Mouse (Mus musculus) spleen, adult 2 months (tissue): ENCODE results near the gene Rhoh. TPM values are rescaled to one million over a fixed set of nuclear protein-coding genes. Genes with fewer than 3 reads are reported as not detected.

Experiments used
- DNase-seq, 2 experiments: peaks; one replicate each; pipeline versions ENCODE4 v3.0.0 to v3.0.0-alpha.2; 2012 to 2021; ENCODE audit warnings: low spot score in 2 of 2, low read depth in 1 of 2
- H3K27ac ChIP-seq: fragments of 200-500 bp; 2 replicates; pipeline ENCODE4 v1.5.1; 2012; ENCODE audit warnings: low read length, inconsistent platforms; ENCODE audit not compliant: insufficient read depth
- H3K27me3 ChIP-seq: fragments of 200-500 bp; 2 replicates; pipeline ENCODE4 v1.6.1; 2012; ENCODE audit warnings: mild to moderate bottlenecking, moderate library complexity, low read length, inconsistent platforms; ENCODE audit not compliant: control insufficient read depth, insufficient read depth
- H3K36me3 ChIP-seq: fragments of 200-500 bp; 2 replicates; pipeline ENCODE4 v1.6.1; 2012; ENCODE audit warnings: mild to moderate bottlenecking, low read length, inconsistent platforms; ENCODE audit not compliant: control insufficient read depth, insufficient read depth
- H3K4me1 ChIP-seq: fragments of 200-500 bp; 2 replicates; pipeline ENCODE4 v1.6.1; 2011; ENCODE audit warnings: inconsistent platforms; ENCODE audit not compliant: control insufficient read depth, insufficient read depth, insufficient read length
- H3K4me3 ChIP-seq: fragments of 200-500 bp; 2 replicates; pipeline ENCODE4 v1.5.1; 2011; ENCODE audit warnings: mild to moderate bottlenecking, inconsistent platforms; ENCODE audit not compliant: insufficient read depth, insufficient read length; ENCODE audit errors: extremely low read depth
- CTCF ChIP-seq: fragments of 200-500 bp; IDR thresholded peaks from 2 replicates; pipeline ENCODE4 v1.5.1; 2011; ENCODE audit warnings: mild to moderate bottlenecking, inconsistent platforms; ENCODE audit not compliant: insufficient read depth, insufficient read length, insufficient replicate concordance; ENCODE audit errors: extremely low read depth
- POLR2A ChIP-seq: fragments of 200-500 bp; IDR thresholded peaks from 2 replicates; pipeline ENCODE4 v1.6.1; 2011; ENCODE audit warnings: low read depth, low read length, inconsistent platforms
- WGBS: fragments of 180-500 bp; shearing (Covaris S2); methylation state at CpG from one replicate; pipeline ENCODE4 v1.1.7; 2018; 5-methylcytosine and 5-hydroxymethylcytosine counted together
- polyA plus RNA-seq: library from polyadenylated mRNA; depleted of rRNA; stranded (reverse); fragments of >200 nt; gene quantifications from 2 replicates; pipeline ENCODE4 v1.2.3, GENCODE M21; 2012

Rhoh gene
- polyA plus RNA-seq, 1 experiment, result 28.0 TPM

- H3K4me1 ChIP-seq, result peaks cover 37% of the 10 kb centered on the region
- 0 out of 2 replicates have a peak overlapping the region, but pooled peaks have one; percentile 28 for H3K27ac ChIP-seq
- H3K27me3 ChIP-seq, result no peaks in the 10 kb centered on the region
- DNase-seq, result no peak
- H3K4me3 ChIP-seq, result no peak overlapping the region
- H3K36me3 ChIP-seq, result no peaks in the 10 kb centered on the region
- TF ChIP-seq CTCF, result no peak
- 61% methylated on average over 12 of the region's 12 CpGs for WGBS
Observed at GRCm38 (mm10) chr5:65858898-65859297, 2.1 kb upstream of the Rhoh start.

GRCm38 (mm10) chr5:65859396-65859795, 1.6 kb upstream of the Rhoh start:
- TF ChIP-seq POLR2A, result no peak
- no peak for TF ChIP-seq CTCF
- 65% methylated on average over 6 of the region's 6 CpGs for WGBS
- no peak for DNase-seq

GRCm38 (mm10) chr5:65860281-65861000, 572 bp upstream of the Rhoh start:
- Histone ChIP-seq H3K4me3 (no peak overlapping the region), H3K36me3 (no peaks in the 10 kb centered on the region), H3K27ac (peak overlapping the region; percentile 55), H3K27me3 (no peaks in the 10 kb centered on the region), H3K4me1 (peaks cover 37% of the 10 kb centered on the region)
- WGBS, result 20% methylated on average over 12 of the region's 12 CpGs
- TF ChIP-seq CTCF (no peak), POLR2A (no peak)
- DNase-seq, result peak in 1 of 2 experiments; percentile 31

More at GRCm38 (mm10) chr5:65859396-65859795, 1.6 kb upstream of the Rhoh start:
- H3K27me3 ChIP-seq, result no peaks in the 10 kb centered on the region
- H3K4me1 ChIP-seq, result peaks cover 37% of the 10 kb centered on the region
- no peaks in the 10 kb centered on the region for H3K36me3 ChIP-seq
- H3K4me3 ChIP-seq, result no peak overlapping the region
- no peak overlapping the region for H3K27ac ChIP-seq

- H3K27ac ChIP-seq, result peak overlapping the region; percentile 97
- peak overlapping the region; percentile 81; the same call in 1 of the 2 replicates for H3K4me3 ChIP-seq
Observed at GRCm38 (mm10) chr5:65862217-65862927, 1.4 kb downstream of the Rhoh start.

GRCm38 (mm10) chr5:65863349-65863749, 2.3 kb downstream of the Rhoh start:
- Histone ChIP-seq H3K4me3 (peak overlapping the region; percentile 81), H3K4me1 (peaks cover 26% of the 10 kb centered on the region; the same call in 1 of the 2 replicates), H3K36me3 (peaks cover 1% of the 10 kb centered on the region; the same call in 1 of the 2 replicates), H3K27ac (peak overlapping the region; percentile 97), H3K27me3 (no peaks in the 10 kb centered on the region)
- peak; percentile 90 for DNase-seq
- 3% methylated on average over 12 of the region's 12 CpGs for whole genome bisulfite sequencing
- TF ChIP-seq POLR2A, result peak; percentile 86
- no peak for TF ChIP-seq CTCF

More at GRCm38 (mm10) chr5:65862217-65862927, 1.4 kb downstream of the Rhoh start:
- Histone ChIP-seq H3K27me3 (no peaks in the 10 kb centered on the region), H3K4me1 (peaks cover 28% of the 10 kb centered on the region; the same call in 1 of the 2 replicates), H3K36me3 (peaks cover 1% of the 10 kb centered on the region; the same call in 1 of the 2 replicates)
- 43% methylated on average over 7 of the region's 7 CpGs for WGBS
- TF ChIP-seq POLR2A (no peak), CTCF (no peak)
- no peak for DNase-seq

GRCm38 (mm10) chr5:65864486-65864885, 3.5 kb downstream of the Rhoh start:
- 6% methylated on average over 7 of the region's 7 CpGs for WGBS
- peak overlapping the region; percentile 81 for H3K4me3 ChIP-seq
- peaks cover 1% of the 10 kb centered on the region; the same call in 1 of the 2 replicates for H3K36me3 ChIP-seq
- TF ChIP-seq CTCF (no peak), POLR2A (no peak)
- H3K4me1 ChIP-seq, result peaks cover 30% of the 10 kb centered on the region
- peak overlapping the region; percentile 78 for H3K27ac ChIP-seq
- no peaks in the 10 kb centered on the region for H3K27me3 ChIP-seq
- no peak for DNase-seq
